Mouse (Mus musculus) activated CD4-positive, CD25-positive, alpha-beta regulatory T cell, adult 4 months (primary cell): ENCODE measurements at regions not wholly inside any gene's neighbourhood (a gene's known extent, or its start where the extent isn't known, plus 50 kb on each side); places are given as distances from the start of the nearest gene placed in this dataset.

Source experiments
- ATAC-seq: one replicate; pipeline ENCODE4 v1.8.0; 2017

- no peak for ATAC-seq
Measured at GRCm38 (mm10) chr1:177620501-177621099, 109.0 kb upstream of the 1700016C15Rik start.

GRCm38 (mm10) chr1:177621854-177622590 lies 107.6 kb upstream of the 1700016C15Rik start:
- ATAC-seq = no peak

- ATAC-seq = no peak
Measured at GRCm38 (mm10) chr1:177623304-177623726, 106.3 kb upstream of the 1700016C15Rik start.

- ATAC-seq = no peak
Measured at GRCm38 (mm10) chr1:177623735-177624134, 105.9 kb upstream of the 1700016C15Rik start.

- ATAC-seq = no peak
Measured at GRCm38 (mm10) chr1:177627814-177628213, 101.8 kb upstream of the 1700016C15Rik start.

- no peak for ATAC-seq
Measured at GRCm38 (mm10) chr1:177633966-177634602, 95.5 kb upstream of the 1700016C15Rik start.

- no peak for ATAC-seq
Measured at GRCm38 (mm10) chr1:177637061-177637460, 92.6 kb upstream of the 1700016C15Rik start.

- no peak for ATAC-seq
Measured at GRCm38 (mm10) chr1:177638381-177638780, 91.2 kb upstream of the 1700016C15Rik start.

- ATAC-seq = no peak
Measured at GRCm38 (mm10) chr1:177639931-177640846, 89.4 kb upstream of the 1700016C15Rik start.

- ATAC-seq = no peak
Measured at GRCm38 (mm10) chr1:177642712-177643467, 86.7 kb upstream of the 1700016C15Rik start.

- no peak for ATAC-seq
Measured at GRCm38 (mm10) chr1:177643662-177644061, 86.0 kb upstream of the 1700016C15Rik start.

GRCm38 (mm10) chr1:177644214-177644613 lies 85.4 kb upstream of the 1700016C15Rik start:
- no peak for ATAC-seq

- no peak for ATAC-seq
Measured at GRCm38 (mm10) chr1:177645327-177645726, 84.3 kb upstream of the 1700016C15Rik start.

GRCm38 (mm10) chr1:177645897-177646535 lies 83.6 kb upstream of the 1700016C15Rik start:
- no peak for ATAC-seq

GRCm38 (mm10) chr1:177647876-177648275 lies 81.7 kb upstream of the 1700016C15Rik start:
- no peak for ATAC-seq

- no peak for ATAC-seq
Measured at GRCm38 (mm10) chr1:177648974-177649373, 80.6 kb upstream of the 1700016C15Rik start.

- peak; percentile 36 for ATAC-seq
Measured at GRCm38 (mm10) chr1:177651219-177651618, 78.4 kb upstream of the 1700016C15Rik start.

- ATAC-seq = no peak
Measured at GRCm38 (mm10) chr1:177663163-177663562, 66.5 kb upstream of the 1700016C15Rik start.

- no peak for ATAC-seq
Measured at GRCm38 (mm10) chr1:177667041-177667791, 62.4 kb upstream of the 1700016C15Rik start.

GRCm38 (mm10) chr1:177670576-177670975 lies 59.0 kb upstream of the 1700016C15Rik start:
- ATAC-seq = no peak

- ATAC-seq = peak; percentile 19
Measured at GRCm38 (mm10) chr1:177676657-177677056, 53.0 kb upstream of the 1700016C15Rik start.
